ENCODE assay signal across 7 mouse cellular contexts in genomic region chr10:19708277-19709070, GRCm38 (mm10). TPM values are rescaled to one million over a fixed set of nuclear protein-coding genes. Genes with fewer than 3 reads are reported as not detected.
DNase-seq lines count a peak whose midpoint lies in the region; ATAC-seq lines count a peak whose summit lies in the region.

No protein-coding gene starts in this region.

- H3K27ac ChIP-seq in hindbrain, embryonic 11.5 days (ENCODE audit: low read depth, low read length) = no peak overlapping the region
- H3K27ac ChIP-seq in hindbrain, embryonic 14.5 days = no peak overlapping the region
- H3K27ac ChIP-seq in embryonic facial prominence, embryonic 11.5 days (replicated peaks; ENCODE audit: low read depth, low read length) = no peak overlapping the region

- no peak overlapping the region for H3K4me3 ChIP-seq in hindbrain, embryonic 11.5 days (ENCODE audit: low read depth, low read length)
- no peak overlapping the region for H3K4me3 ChIP-seq in hindbrain, embryonic 14.5 days (replicated peaks; ENCODE audit: low read length)
- H3K4me3 ChIP-seq in embryonic facial prominence, embryonic 11.5 days (ENCODE audit: low read depth, low read length) = no peak overlapping the region

- H3K9me3 ChIP-seq in hindbrain, embryonic 11.5 days (ENCODE audit: control insufficient read depth, low read length) = no peaks in the 10 kb centered on the region
- no peaks in the 10 kb centered on the region for H3K9me3 ChIP-seq in hindbrain, embryonic 14.5 days (ENCODE audit: control insufficient read depth, low read length)
- no peaks in the 10 kb centered on the region for H3K9me3 ChIP-seq in embryonic facial prominence, embryonic 11.5 days (replicated peaks; ENCODE audit: control insufficient read depth, low read length)

- H3K9ac ChIP-seq in hindbrain, embryonic 11.5 days (ENCODE audit: low read depth, low read length) = no peak overlapping the region
- no peak overlapping the region for H3K9ac ChIP-seq in hindbrain, embryonic 14.5 days
- no peak overlapping the region for H3K9ac ChIP-seq in embryonic facial prominence, embryonic 11.5 days (replicated peaks; ENCODE audit: low read length)

- no peaks in the 10 kb centered on the region for H3K4me1 ChIP-seq in hindbrain, embryonic 11.5 days (replicated peaks; ENCODE audit: control insufficient read depth, insufficient read depth, low read length)
- H3K4me1 ChIP-seq in hindbrain, embryonic 14.5 days (replicated peaks; ENCODE audit: control insufficient read depth, insufficient read depth, low read length) = no peaks in the 10 kb centered on the region
- H3K4me1 ChIP-seq in embryonic facial prominence, embryonic 11.5 days (ENCODE audit: control insufficient read depth, insufficient read depth, low read length) = no peaks in the 10 kb centered on the region

- DNase-seq in hindbrain, embryonic 11.5 days (ENCODE audit: low spot score) = peak; percentile 68
- DNase-seq in hindbrain, embryonic 14.5 days (ENCODE audit: low spot score) = no peak
- DNase-seq in CD4-positive helper T cell, adult 2 months (ENCODE audit: low read depth, low spot score) = peak; percentile 58
- peak; percentile 51 for DNase-seq in MN1 (ENCODE audit: low spot score)
- DNase-seq in embryonic facial prominence, embryonic 11.5 days (ENCODE audit: low spot score) = peak; percentile 72
- no peak for DNase-seq in ovary, postnatal 10 days (ENCODE audit: low spot score)

- H3K27me3 ChIP-seq in hindbrain, embryonic 11.5 days (ENCODE audit: control insufficient read depth, insufficient read depth, low read length) = peaks cover 4% of the 10 kb centered on the region; the same call in 1 of the 2 replicates
- peaks cover 20% of the 10 kb centered on the region for H3K27me3 ChIP-seq in hindbrain, embryonic 14.5 days (ENCODE audit: control insufficient read depth, insufficient read depth, low read length)
- no peaks in the 10 kb centered on the region for H3K27me3 ChIP-seq in embryonic facial prominence, embryonic 11.5 days (ENCODE audit: control insufficient read depth, insufficient read depth, low read length)

- whole genome bisulfite sequencing in hindbrain, embryonic 11.5 days = 56% methylated on average over 12 of the region's 12 CpGs
- 54% methylated on average over 12 of the region's 12 CpGs for WGBS in hindbrain, embryonic 14.5 days
- 55% methylated on average over 12 of the region's 12 CpGs for WGBS in embryonic facial prominence, embryonic 11.5 days

- H3K36me3 ChIP-seq in hindbrain, embryonic 11.5 days (ENCODE audit: control insufficient read depth, insufficient read depth, low read length) = no peaks in the 10 kb centered on the region
- no peaks in the 10 kb centered on the region for H3K36me3 ChIP-seq in hindbrain, embryonic 14.5 days (replicated peaks; ENCODE audit: control insufficient read depth, insufficient read depth)
- H3K36me3 ChIP-seq in embryonic facial prominence, embryonic 11.5 days (replicated peaks; ENCODE audit: control insufficient read depth, insufficient read depth, low read depth, low read length) = no peaks in the 10 kb centered on the region

- ATAC-seq in hindbrain, embryonic 11.5 days (ENCODE audit: low FRiP score) = no peak
- ATAC-seq in hindbrain, embryonic 14.5 days (ENCODE audit: low FRiP score) = no peak
- ATAC-seq in embryonic facial prominence, embryonic 11.5 days (replicated peaks; ENCODE audit: insufficient number of reproducible peaks, low FRiP score, low TSS enrichment, low read depth) = no peak
- peak; percentile 65 for ATAC-seq in megakaryocyte progenitor cell, adult 5-6 weeks (replicated peaks; ENCODE audit: poor library complexity)

- no peak overlapping the region for H3K4me2 ChIP-seq in hindbrain, embryonic 11.5 days (replicated peaks; ENCODE audit: low read depth, low read length)
- H3K4me2 ChIP-seq in hindbrain, embryonic 14.5 days (replicated peaks) = no peak overlapping the region
- no peak overlapping the region for H3K4me2 ChIP-seq in embryonic facial prominence, embryonic 11.5 days (ENCODE audit: low read depth, low read length)

RNA-seq across cellular contexts. Expression of gene Il20ra, which starts 3.9 kb away (rescaled TPM):
- polyA plus RNA-seq in hindbrain, embryonic 11.5 days (2014; fragmentation: Nextera tagmentation; extraction: Ambion mirVana) = 0.08 TPM in 1 of 2 replicates, not detected in the other
- 0.27 and 0.48 TPM in 2 replicates for polyA plus RNA-seq in hindbrain, embryonic 14.5 days (2014; fragmentation: Nextera tagmentation; extraction: Ambion mirVana)
- 0.10 TPM in 1 of 2 replicates, not detected in the other for polyA plus RNA-seq in embryonic facial prominence, embryonic 11.5 days (2014; fragmentation: Nextera tagmentation; extraction: Ambion mirVana)
- 0.25 TPM in 1 of 2 replicates, not detected in the other for total RNA-seq in megakaryocyte progenitor cell, adult 5-6 weeks (2015)
- 0.14 and 0.67 TPM in 2 replicates for total RNA-seq in megakaryocyte progenitor cell, adult 5-6 weeks (2017)

Comparison
In these comparisons a context has a peak if more than half of its experiments do, and no peak if none do; other contexts are left out.
1. DNase-seq: peak in hindbrain, embryonic 11.5 days (single experiment), CD4-positive helper T cell, adult 2 months (single experiment), MN1 (single experiment) and embryonic facial prominence, embryonic 11.5 days (single experiment); none in hindbrain, embryonic 14.5 days (single experiment) and ovary, postnatal 10 days (single experiment).